Mouse (Mus musculus) urinary bladder, postnatal 14 days (tissue): ENCODE measurements at regions not wholly inside any gene's neighbourhood (a gene's known extent, or its start where the extent isn't known, plus 50 kb on each side); places are given as distances from the start of the nearest gene placed in this dataset.

ENCODE experiments used
- DNase-seq: peaks from one replicate; pipeline ENCODE4 v3.0.0; 2021; ENCODE audit warnings: low spot score

- DNase-seq: no peak
Measured at GRCm38 (mm10) chr2:148558365-148558764, 114.0 kb upstream of the Nxt1 start.

DNA sequence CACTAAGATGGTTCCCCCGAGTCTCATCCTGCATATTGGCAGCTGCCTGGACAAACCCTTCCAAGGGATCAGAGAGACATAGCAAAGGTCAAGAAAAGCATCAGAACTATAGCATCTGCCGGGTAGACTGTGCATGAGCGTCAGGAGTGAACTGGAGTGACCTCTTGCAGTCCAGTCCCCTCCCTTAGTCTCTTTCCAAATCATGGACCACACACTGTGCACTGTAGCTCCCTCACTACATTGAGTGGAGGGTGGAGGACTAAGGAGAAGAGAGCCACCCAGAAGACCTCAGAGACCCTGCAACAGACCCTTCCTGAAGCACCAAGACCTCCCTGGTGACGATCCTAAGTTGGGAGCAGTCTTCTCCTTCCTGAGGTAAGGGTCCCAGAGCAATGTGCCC, 107.8 kb upstream of the Cd93 start:
- no peak for DNase-seq

GRCm38 (mm10) chr2:148549618-148550017, 106.3 kb upstream of the Cd93 start:
- DNase-seq: no peak

- no peak for DNase-seq
Measured at GRCm38 (mm10) chr2:148542340-148542739, 99.0 kb upstream of the Cd93 start.

- no peak for DNase-seq
Measured at GRCm38 (mm10) chr2:148537914-148538510, 94.6 kb upstream of the Cd93 start.

- no peak for DNase-seq
Measured at GRCm38 (mm10) chr2:148537251-148537650, 93.9 kb upstream of the Cd93 start.

DNA sequence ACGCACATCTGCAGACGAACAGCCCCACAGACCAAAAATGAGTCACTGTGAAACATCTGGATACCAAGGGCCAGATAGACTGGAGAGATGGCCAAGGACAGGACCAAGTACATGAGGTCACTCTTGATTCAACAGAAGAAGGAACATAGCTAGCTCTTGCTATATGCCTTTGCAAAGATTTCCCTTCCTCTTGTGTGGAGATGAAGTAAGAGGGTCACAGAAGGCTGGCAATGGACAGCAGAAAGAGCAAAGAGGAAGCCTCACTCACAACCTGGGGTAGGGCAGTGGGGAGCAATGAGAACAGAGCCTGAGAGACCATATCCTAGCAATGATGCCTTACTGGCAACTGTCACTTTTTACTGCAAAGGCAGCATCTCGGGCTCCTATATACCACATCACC, 93.2 kb upstream of the Cd93 start:
- no peak for DNase-seq

- peak; percentile 34 for DNase-seq
Measured at GRCm38 (mm10) chr2:148535562-148536180, 92.3 kb upstream of the Cd93 start.

- no peak for DNase-seq
Measured at GRCm38 (mm10) chr2:148532051-148532450, 88.7 kb upstream of the Cd93 start.

- DNase-seq: no peak
Measured at GRCm38 (mm10) chr2:148530546-148530945, 87.2 kb upstream of the Cd93 start.

- no peak for DNase-seq
Measured at GRCm38 (mm10) chr2:148529900-148530299, 86.5 kb upstream of the Cd93 start.

DNA sequence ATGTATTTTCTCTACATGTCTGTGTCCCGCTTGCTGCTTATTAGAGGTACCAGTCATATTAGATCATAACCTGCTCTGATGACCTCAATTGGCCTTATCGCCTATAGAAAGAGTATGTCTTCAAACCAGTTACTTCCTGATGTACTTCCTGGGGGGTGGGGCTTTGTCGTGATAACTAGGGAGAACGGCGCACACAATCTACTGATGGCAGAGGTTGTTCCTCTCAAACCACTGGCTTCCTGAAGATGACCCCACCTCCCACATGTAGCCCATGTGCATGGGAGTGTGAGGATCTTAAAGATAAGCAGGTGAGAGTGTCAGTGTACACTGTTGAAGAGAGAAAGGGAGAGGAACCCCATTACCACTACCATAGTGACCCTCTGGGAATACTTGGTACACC, 84.4 kb upstream of the Cd93 start:
- no peak for DNase-seq

GRCm38 (mm10) chr2:148525496-148525895, 82.1 kb upstream of the Cd93 start:
- DNase-seq: no peak

DNA sequence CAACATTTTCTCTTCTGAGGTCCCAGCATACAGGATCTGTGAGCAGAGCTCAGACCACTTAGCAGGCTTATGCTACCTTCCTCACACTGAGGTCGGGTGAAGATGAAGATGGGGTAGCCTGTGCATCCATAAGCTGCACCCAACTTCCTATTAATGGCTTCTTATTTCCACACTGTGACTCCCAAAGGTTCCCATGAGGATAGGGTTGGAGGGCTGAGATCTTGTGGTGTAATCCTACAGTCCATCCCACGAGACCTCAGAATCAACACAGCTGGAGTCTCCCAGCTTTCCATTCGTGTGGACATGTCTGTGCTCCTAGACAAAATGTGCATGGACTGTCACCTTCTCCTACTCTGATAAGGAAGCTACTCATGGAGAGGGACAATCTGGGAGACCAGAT, 80.0 kb upstream of the Cd93 start:
- DNase-seq: no peak

GRCm38 (mm10) chr2:148522936-148523335, 79.6 kb upstream of the Cd93 start:
- no peak for DNase-seq

GRCm38 (mm10) chr2:148521966-148522575, 78.7 kb upstream of the Cd93 start:
- no peak for DNase-seq

GRCm38 (mm10) chr2:148520291-148520690, 76.9 kb upstream of the Cd93 start:
- DNase-seq: no peak

- DNase-seq: no peak
Measured at GRCm38 (mm10) chr2:148519689-148520290, 76.4 kb upstream of the Cd93 start.

GRCm38 (mm10) chr2:148517906-148518305, 74.5 kb upstream of the Cd93 start:
- no peak for DNase-seq

DNA sequence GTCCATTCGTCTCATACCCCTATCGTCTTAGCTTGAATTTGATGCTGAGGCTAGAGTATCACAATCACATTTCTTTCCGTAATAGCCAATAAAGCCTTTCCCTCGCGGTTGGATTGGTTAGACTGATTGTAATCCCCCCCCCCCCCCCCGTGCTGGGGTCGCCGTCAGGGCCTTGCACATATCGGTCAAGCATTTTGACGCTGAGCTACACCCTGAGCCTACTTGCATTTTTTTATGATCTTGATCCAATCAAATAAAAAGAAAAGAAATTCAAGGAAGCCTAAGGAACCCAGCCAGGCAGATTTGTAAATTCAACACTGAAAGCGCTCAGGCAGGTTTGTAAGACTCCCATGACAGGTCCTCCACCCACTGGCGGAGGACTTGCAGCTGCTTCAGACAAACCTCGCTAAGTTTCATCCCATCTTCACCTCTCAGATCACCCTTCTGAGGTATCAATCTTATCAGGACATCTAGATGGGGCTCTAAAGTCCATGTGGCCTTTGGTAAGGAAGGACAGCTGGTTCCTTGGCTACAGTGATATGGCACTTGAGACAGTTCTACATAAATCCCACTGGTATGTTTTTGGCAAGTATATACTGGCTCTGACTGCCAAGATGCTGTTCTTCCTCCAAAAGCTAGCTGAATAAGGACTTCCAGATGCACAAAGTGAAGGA, 66.8 kb upstream of the Cd93 start:
- DNase-seq: peak; percentile 36

DNA sequence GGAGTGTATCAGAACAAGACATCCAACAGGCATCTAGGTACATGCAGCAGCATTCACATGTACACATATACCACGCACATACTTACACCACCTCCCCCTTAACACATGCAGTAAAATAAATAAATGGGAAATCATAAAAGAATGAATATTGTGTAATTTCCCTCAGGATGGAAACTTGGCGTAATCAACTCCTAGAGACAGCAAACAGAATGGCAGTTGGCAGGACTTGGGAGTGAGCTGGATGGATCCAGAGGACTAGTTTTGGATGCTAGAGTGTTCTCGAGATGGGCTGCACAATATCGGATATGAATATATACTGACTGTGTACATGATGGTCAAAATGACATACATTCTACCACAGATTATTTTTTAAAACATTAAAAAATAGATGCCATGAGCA, 66.0 kb upstream of the Cd93 start:
- DNase-seq: peak; percentile 35

DNA sequence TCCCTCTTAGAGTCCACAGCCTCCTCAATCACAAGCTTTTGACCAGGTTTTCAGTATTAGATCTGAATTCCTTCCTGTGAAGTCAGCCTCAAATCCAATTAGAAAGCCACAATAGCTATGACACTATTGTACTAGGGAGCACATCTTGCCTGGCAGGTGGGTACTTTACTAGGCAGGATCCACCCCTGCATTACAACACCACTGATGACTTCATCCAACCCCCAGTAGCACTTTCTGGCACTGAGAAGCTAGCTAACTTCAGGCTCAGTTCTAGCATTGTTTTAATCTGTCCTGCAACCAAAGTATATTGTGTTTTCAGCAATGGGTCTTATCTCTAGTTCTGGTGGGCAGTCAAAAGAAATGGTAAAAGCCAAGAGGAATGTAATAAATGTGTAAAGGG, 64.2 kb upstream of the Cd93 start:
- DNase-seq: no peak

DNA sequence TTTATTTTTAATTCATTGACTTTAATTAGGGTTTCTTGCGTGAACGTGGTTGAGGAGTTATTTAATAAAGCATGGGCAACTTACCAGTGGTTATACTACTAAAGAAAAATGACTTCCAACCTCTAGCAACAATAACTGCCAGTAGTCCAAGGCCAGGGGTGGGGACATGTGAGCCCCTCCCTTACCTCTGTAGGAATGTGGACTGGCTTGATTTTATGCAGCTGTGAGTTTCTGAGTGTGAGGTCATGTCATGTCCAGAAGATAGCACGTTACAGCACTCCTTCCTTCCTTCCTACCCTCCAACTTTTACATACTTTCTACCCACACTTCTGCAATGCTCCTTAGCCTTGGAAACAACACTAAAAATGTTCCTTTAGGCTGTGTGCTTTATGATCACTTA, 63.6 kb upstream of the Cd93 start:
- no peak for DNase-seq
